Mouse (Mus musculus) liver, embryonic 15.5 days (tissue): ENCODE data around the gene Arl10. TPM values are rescaled to one million over a fixed set of nuclear protein-coding genes. Genes with fewer than 3 reads are reported as not detected.

Experiments used
- ATAC-seq: fragments of 200-750 bp; cut with Nextera tagmentation; 2 replicates; pipeline ENCODE4 v1.8.0; 2017; ENCODE audit warnings: moderate number of reproducible peaks, mild to moderate bottlenecking, moderate library complexity; ENCODE audit not compliant: insufficient read depth
- H3K27ac ChIP-seq: fragments of 300-500 bp; sonication (generic); replicated peaks from 2 replicates; pipeline ENCODE4 v1.5.1; 2015; ENCODE audit warnings: mild to moderate bottlenecking, inconsistent platforms
- H3K27me3 ChIP-seq: fragments of 300-500 bp; sonication (generic); 2 replicates; pipeline ENCODE4 v1.6.1; 2015; ENCODE audit warnings: mild to moderate bottlenecking, inconsistent platforms
- H3K36me3 ChIP-seq: fragments of 300-500 bp; sonication (generic); replicated peaks from 2 replicates; pipeline ENCODE4 v1.6.1; 2015; ENCODE audit warnings: moderate library complexity, mild to moderate bottlenecking, inconsistent platforms
- H3K4me1 ChIP-seq: fragments of 300-500 bp; sonication (generic); replicated peaks from 2 replicates; pipeline ENCODE4 v1.6.1; 2015; ENCODE audit warnings: inconsistent platforms
- H3K4me2 ChIP-seq: fragments of 300-500 bp; sonication (generic); 2 replicates; pipeline ENCODE4 v1.6.1; 2015; ENCODE audit warnings: moderate library complexity, mild to moderate bottlenecking, inconsistent platforms
- H3K4me3 ChIP-seq: fragments of 300-500 bp; sonication (generic); replicated peaks from 2 replicates; pipeline ENCODE4 v1.5.1; 2015; ENCODE audit warnings: mild to moderate bottlenecking, inconsistent platforms
- H3K9ac ChIP-seq: fragments of 300-500 bp; sonication (generic); 2 replicates; pipeline ENCODE4 v1.6.1; 2015; ENCODE audit warnings: moderate library complexity, mild to moderate bottlenecking, inconsistent platforms
- H3K9me3 ChIP-seq: fragments of 300-500 bp; sonication (generic); replicated peaks from 2 replicates; pipeline ENCODE4 v1.6.1; 2016; ENCODE audit warnings: inconsistent platforms
- WGBS: fragments of 180-500 bp; shearing (Covaris S2); methylation state at CpG from one replicate; pipeline ENCODE4 v1.1.7; 2015; ENCODE audit warnings: mixed read lengths; ENCODE audit not compliant: insufficient replicate concordance; 5-methylcytosine and 5-hydroxymethylcytosine counted together
- polyA plus RNA-seq: library from polyadenylated mRNA; unstranded; fragments of >200 nt; fragmentation: Nextera tagmentation; extraction: Ambion mirVana; gene quantifications from 2 replicates; pipeline ENCODE4 v1.2.1, GENCODE M21; 2015

Arl10 gene
- polyA plus RNA-seq, 1 experiment from 2014 or later = 7.0 TPM

DNA sequence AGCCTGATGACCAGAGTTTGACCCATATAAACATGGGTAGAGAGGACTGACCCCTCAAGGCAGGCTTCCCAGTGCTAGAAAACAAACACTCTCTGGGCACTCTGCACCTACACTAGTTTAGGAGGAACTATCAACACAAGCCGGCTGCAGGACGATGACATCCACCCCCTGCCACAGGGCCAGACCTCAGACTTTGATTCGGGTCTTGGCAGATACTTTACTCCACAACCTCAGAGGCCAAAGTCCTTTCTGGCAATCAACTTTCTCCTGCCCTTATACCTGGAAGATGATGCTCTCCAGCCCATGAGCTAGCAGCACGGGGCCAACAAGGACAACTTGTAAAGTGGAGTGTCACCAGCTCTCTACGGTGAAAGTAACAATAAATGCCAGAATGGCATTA is 8.0 kb downstream of the Arl10 start:
- no peaks in the 10 kb centered on the region for H3K27me3 ChIP-seq
- no peak overlapping the region for H3K27ac ChIP-seq
- H3K36me3 ChIP-seq = peaks cover 67% of the 10 kb centered on the region
- no peak overlapping the region for H3K4me2 ChIP-seq
- no peak for ATAC-seq
- H3K4me1 ChIP-seq = peaks cover 16% of the 10 kb centered on the region
- no peak overlapping the region for H3K9ac ChIP-seq
- no peak overlapping the region for H3K4me3 ChIP-seq
- H3K9me3 ChIP-seq = no peaks in the 10 kb centered on the region
- 81% methylated on average over 5 of the region's 5 CpGs for WGBS

GRCm38 (mm10) chr13:54585831-54586230 is 11.0 kb downstream of the Arl10 start:
- Histone ChIP-seq H3K27ac (no peak overlapping the region), H3K9ac (no peak overlapping the region), H3K27me3 (no peaks in the 10 kb centered on the region), H3K36me3 (peaks cover 68% of the 10 kb centered on the region), H3K4me1 (peaks cover 22% of the 10 kb centered on the region), H3K9me3 (no peaks in the 10 kb centered on the region), H3K4me3 (no peak overlapping the region), H3K4me2 (no peak overlapping the region)
- ATAC-seq = no peak
- 79% methylated on average over 11 of the region's 11 CpGs for WGBS

GRCm38 (mm10) chr13:54589414-54589995 is 14.7 kb downstream of the Arl10 start:
- ATAC-seq = peak; percentile 38
- H3K27ac ChIP-seq = peak overlapping the region; percentile 43; the same call in 1 of the 2 replicates
- peaks cover 52% of the 10 kb centered on the region for H3K36me3 ChIP-seq
- H3K9ac ChIP-seq = peak overlapping the region; percentile 82
- H3K27me3 ChIP-seq = no peaks in the 10 kb centered on the region
- peak overlapping the region; percentile 90 for H3K4me2 ChIP-seq
- H3K4me1 ChIP-seq = peaks cover 41% of the 10 kb centered on the region
- H3K9me3 ChIP-seq = no peaks in the 10 kb centered on the region
- WGBS = under 1% methylated on average over 24 of the region's 24 CpGs
- H3K4me3 ChIP-seq = peak overlapping the region; percentile 89

DNA sequence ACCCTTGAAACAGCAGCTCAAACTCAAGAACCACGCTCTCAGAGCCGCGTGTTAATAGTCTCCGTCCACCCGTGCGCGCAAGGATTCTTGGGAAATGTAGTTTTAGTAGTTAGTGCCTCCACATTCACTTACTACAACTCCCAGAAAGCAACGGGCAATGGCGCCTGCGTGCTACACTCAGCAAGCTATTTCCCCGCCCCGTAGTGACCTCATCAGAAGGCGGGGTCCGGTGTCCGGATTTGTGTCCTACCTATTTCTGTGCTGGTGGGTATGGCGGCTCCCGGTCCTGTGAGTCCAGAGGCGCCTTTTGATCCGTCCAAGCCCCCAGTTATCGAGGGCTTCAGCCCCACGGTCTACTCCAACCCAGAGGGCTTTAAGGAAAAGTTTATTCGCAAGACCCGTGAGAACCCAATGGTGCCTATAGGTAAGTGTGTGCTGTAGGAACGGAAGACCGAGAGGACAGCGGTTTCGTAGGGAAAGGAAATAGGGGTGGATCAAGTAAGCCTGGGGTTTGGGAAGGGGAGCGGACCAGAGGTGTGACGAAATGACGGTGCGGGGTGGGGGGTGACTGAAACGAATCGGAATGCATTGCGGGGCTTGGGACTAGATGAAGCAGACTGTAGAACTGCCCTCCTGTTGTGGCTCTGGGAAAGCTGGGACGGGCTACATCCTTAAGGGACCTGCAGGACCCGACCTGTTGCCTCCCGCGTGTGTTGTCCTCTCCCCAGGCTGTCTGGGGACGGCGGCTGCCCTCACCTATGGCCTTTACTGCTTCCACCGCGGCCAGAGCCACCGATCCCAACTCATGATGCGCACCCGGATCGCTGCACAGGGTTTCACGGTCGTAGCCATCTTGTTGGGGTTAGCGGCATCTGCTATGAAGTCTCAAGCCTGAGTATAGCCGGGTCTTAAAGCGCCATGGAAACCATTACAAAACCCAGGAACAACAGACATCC is 15.5 kb downstream of the Arl10 start, which contains the start of the genes Nop16 and Higd2a:
Nop16 (minus strand) TSS at position 95 of the 956 bp plus-strand sequence.
Higd2a (plus strand) TSS at position 212 of the 956 bp plus-strand sequence.
- Histone ChIP-seq H3K27me3 (no peaks in the 10 kb centered on the region), H3K4me3 (peak within 1 kb of the TSS; percentile 89), H3K36me3 (peaks cover 48% of the 10 kb centered on the region)

DNA sequence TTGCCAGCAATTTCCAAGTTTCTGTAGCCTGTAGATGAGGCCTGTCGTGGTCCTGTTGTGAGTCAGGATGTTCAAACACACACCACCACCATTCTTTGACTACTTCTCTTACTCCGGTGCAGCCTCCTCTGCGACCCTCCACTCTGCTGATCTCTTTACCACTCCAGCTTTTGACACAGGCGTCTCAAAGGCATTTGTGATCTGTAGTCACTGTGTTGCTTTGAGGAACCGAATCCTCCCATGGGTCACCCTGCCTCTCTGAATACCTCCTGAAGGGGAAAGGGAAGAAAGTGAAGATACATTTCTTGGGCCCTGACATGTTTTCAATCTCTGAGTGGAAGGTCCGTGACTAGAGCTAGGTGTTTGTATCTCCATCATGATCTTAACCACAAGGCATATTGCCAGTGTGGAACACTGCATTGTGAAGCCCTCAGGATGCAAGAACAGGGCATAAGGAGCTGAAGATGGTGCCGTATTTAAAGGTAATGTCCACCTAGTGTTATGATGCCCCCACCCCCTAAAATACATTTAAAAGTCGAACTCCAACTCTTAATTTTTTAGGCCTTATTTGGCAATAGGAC is 17.1 kb downstream of the Arl10 start:
- peaks cover 41% of the 10 kb centered on the region for H3K4me1 ChIP-seq
- peaks cover 49% of the 10 kb centered on the region for H3K36me3 ChIP-seq
- 80% methylated on average over 8 of the region's 8 CpGs for WGBS
- H3K4me2 ChIP-seq = peak overlapping the region; percentile 90
- ATAC-seq = no peak
- no peaks in the 10 kb centered on the region for H3K9me3 ChIP-seq
- H3K4me3 ChIP-seq = peak overlapping the region; percentile 89
- no peaks in the 10 kb centered on the region for H3K27me3 ChIP-seq
- no peak overlapping the region for H3K27ac ChIP-seq
- H3K9ac ChIP-seq = no peak overlapping the region

More for the DNA sequence above, 15.5 kb downstream of the Arl10 start, which contains the start of the genes Nop16 and Higd2a:
- Histone ChIP-seq H3K4me2 (peak within 1 kb of the TSS; percentile 90), H3K9ac (peak within 1 kb of the TSS; percentile 82), H3K9me3 (no peaks in the 10 kb centered on the region), H3K27ac (peak within 1 kb of the TSS; percentile 86), H3K4me1 (peaks cover 41% of the 10 kb centered on the region)
- under 1% methylated on average over 51 of the region's 51 CpGs for WGBS
- peak; percentile 98 for ATAC-seq

GRCm38 (mm10) chr13:54593617-54594016 is 18.8 kb downstream of the Arl10 start:
- peaks cover 52% of the 10 kb centered on the region for H3K36me3 ChIP-seq

GRCm38 (mm10) chr13:54596107-54596690 is 21.4 kb downstream of the Arl10 start:
- no peak for ATAC-seq
- Histone ChIP-seq H3K27ac (no peak overlapping the region), H3K4me3 (no peak overlapping the region), H3K36me3 (peaks cover 69% of the 10 kb centered on the region), H3K9ac (no peak overlapping the region), H3K27me3 (no peaks in the 10 kb centered on the region), H3K4me2 (no peak overlapping the region), H3K4me1 (peaks cover 18% of the 10 kb centered on the region), H3K9me3 (no peaks in the 10 kb centered on the region)
- 73% methylated on average over 8 of the region's 8 CpGs for whole genome bisulfite sequencing

More at GRCm38 (mm10) chr13:54593617-54594016, 18.8 kb downstream of the Arl10 start:
- Histone ChIP-seq H3K4me3 (no peak overlapping the region), H3K4me2 (no peak overlapping the region), H3K27me3 (no peaks in the 10 kb centered on the region), H3K4me1 (peaks cover 35% of the 10 kb centered on the region), H3K9me3 (no peaks in the 10 kb centered on the region), H3K9ac (no peak overlapping the region), H3K27ac (no peak overlapping the region)
- WGBS = 77% methylated on average over 11 of the region's 11 CpGs
- no peak for ATAC-seq

GRCm38 (mm10) chr13:54596870-54597269 is 22.1 kb downstream of the Arl10 start:
- no peak overlapping the region for H3K4me3 ChIP-seq
- peaks cover 11% of the 10 kb centered on the region for H3K4me1 ChIP-seq
- no peak for ATAC-seq
- no peak overlapping the region for H3K4me2 ChIP-seq
- peaks cover 71% of the 10 kb centered on the region for H3K36me3 ChIP-seq
- WGBS = 80% methylated on average over 5 of the region's 5 CpGs
- H3K9me3 ChIP-seq = no peaks in the 10 kb centered on the region
- H3K27ac ChIP-seq = no peak overlapping the region
- no peaks in the 10 kb centered on the region for H3K27me3 ChIP-seq
- no peak overlapping the region for H3K9ac ChIP-seq

- no peak overlapping the region for H3K27ac ChIP-seq
- no peak overlapping the region for H3K4me2 ChIP-seq
- H3K27me3 ChIP-seq = no peaks in the 10 kb centered on the region
- no peak overlapping the region for H3K4me3 ChIP-seq
- no peak for ATAC-seq
- 0 out of 2 replicates have a peak, but pooled peaks cover 3% of the 10 kb centered on the region for H3K4me1 ChIP-seq
- no peaks in the 10 kb centered on the region for H3K9me3 ChIP-seq
- no peak overlapping the region for H3K9ac ChIP-seq
- WGBS = 84% methylated on average over 12 of the region's 12 CpGs
- peaks cover 61% of the 10 kb centered on the region for H3K36me3 ChIP-seq
Measured at GRCm38 (mm10) chr13:54598622-54599143, 23.9 kb downstream of the Arl10 start.

- 61% methylated on average over 3 of the region's 3 CpGs for WGBS
- Histone ChIP-seq H3K4me3 (no peak overlapping the region), H3K27ac (no peak overlapping the region), H3K4me2 (no peak overlapping the region), H3K9ac (no peak overlapping the region), H3K4me1 (peaks cover 13% of the 10 kb centered on the region), H3K27me3 (no peaks in the 10 kb centered on the region), H3K36me3 (peaks cover 51% of the 10 kb centered on the region), H3K9me3 (no peaks in the 10 kb centered on the region)
- ATAC-seq = no peak
Measured at GRCm38 (mm10) chr13:54602639-54603111, 27.9 kb downstream of the Arl10 start.
